Mouse (Mus musculus): ENCODE data around the gene Lcp2. TPM values are rescaled to one million over a fixed set of nuclear protein-coding genes. Genes with fewer than 3 reads are reported as not detected.
"Not testable (repeated sequence)": the region's sequence is repeated elsewhere in the genome, so short reads cannot be mapped to it uniquely, and the experiment has no call there.

The Lcp2 gene
- total RNA-seq, 2 experiments from 2014 or later: 1.5 to 2.6 TPM

DNA sequence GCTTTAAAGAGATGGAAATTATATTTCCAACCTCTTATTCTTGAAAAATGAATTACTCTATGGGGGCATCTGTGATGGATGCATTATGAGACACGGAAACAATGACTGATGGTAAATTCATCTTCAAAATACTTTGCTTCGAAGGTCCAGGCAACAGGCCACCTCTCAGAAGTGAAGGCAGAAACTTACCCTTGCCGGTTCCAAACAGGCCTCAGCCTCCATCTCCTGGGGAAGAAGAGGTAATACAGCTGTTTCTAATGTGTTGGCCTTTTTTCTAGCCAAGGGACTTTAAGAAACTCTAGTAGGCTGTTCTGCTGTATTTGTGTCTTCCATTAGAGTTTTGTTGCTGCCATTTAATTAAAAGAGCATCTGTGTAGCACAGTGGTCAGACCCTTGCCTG is 40.3 kb downstream of the Lcp2 start:
- DNase-seq: no peak

DNA sequence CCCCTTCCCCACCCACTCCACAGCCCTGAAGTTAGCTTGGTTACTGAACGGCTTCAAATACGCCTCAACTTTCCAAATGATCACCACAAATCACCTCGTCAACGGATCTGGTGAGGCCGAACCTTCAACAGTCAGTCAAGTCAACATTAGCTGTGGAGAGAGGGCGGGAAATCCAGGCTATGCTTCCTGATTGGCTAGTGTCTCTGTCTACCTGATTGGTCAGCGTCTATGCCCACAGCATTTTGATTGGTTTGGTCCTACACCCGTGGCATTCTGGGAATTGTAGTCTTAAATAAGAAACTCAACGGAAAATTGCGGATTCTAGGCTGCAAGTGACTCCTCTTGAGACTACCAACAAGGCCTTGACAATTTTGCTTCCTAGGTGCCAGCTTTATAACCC is 51.7 kb downstream of the Lcp2 start, which contains the start of gene 4930469K13Rik:
Gene 4930469K13Rik, minus strand, starts transcription at position 133 of the 400 bp plus-strand sequence.
- DNase-seq: no peak

DNA sequence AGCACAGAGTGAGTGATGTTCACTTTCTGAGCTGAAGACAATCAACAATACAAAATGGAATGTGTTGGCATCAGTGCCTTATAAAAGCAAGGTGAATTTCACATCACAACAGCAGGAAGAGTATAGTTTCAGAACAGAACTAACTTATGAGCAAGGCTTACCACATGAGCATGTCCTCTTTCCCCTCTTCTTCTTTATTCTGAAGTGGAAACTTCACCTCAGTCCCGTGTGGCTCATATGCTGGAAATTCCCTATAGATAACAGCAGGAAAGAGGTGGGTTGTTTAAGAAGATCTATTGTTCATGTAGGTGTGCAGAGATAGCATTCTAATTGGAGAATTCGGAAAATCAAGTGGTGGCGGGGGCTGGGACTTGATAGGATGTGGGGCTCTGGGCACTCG is 55.1 kb downstream of the Lcp2 start:
- DNase-seq: no peak

DNA sequence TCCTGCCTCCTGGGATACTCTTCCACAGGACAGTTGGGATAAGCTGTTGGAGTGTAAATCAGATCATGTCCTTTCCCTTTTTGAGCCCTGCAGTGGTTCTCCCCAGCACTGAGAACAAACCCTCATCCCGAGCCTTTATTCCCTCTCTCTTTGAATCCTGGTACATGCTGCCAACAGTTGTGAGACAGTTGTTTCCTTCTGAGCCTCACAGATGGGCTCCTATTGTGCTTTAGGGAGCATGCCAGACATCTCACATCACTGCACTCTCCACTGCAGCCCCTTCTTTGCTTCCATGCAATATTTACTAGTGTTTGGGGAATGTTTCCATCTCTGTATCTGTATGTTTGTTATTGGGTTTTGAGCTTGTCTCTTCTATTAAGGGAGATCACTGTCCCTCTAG is 58.2 kb downstream of the Lcp2 start:
- DNase-seq: no peak

DNA sequence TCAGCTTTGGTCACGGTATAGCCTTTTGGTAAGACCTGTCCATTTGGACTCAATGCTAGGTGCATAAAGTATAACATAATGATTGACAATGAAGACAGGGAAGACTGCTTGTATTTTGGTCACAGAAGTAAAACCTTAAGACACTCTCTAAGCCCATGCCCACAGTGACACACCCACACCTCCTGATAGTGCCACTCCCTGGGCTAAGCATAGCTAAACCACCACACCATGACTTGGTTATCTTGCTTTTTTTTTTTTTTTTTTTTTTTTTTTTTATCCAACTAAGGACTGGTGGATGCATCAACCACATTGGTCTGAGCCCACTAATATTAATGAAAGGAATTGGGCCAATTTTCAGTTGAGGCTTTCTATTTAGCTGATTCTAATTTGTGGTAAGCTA is 62.5 kb downstream of the Lcp2 start:
- no peak for DNase-seq

DNA sequence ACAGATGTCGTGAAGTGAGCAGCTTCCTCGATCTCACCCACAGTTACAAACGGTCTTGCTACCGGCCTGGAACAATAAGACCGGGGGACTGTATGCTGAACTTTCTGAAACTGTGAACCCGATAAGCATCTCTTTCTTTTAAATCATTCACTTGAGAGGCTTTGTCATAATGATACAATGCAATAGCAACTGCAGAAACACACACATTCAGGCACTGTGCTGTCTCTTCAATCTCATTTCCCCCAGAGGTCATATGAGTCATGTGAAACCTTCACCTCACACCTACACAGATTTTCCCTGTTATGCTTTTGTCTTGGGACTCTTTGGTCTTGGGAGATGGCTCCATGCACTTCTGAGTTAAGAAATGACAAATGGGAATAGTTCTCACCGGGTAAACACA is 65.2 kb downstream of the Lcp2 start:
- no peak for DNase-seq

DNA sequence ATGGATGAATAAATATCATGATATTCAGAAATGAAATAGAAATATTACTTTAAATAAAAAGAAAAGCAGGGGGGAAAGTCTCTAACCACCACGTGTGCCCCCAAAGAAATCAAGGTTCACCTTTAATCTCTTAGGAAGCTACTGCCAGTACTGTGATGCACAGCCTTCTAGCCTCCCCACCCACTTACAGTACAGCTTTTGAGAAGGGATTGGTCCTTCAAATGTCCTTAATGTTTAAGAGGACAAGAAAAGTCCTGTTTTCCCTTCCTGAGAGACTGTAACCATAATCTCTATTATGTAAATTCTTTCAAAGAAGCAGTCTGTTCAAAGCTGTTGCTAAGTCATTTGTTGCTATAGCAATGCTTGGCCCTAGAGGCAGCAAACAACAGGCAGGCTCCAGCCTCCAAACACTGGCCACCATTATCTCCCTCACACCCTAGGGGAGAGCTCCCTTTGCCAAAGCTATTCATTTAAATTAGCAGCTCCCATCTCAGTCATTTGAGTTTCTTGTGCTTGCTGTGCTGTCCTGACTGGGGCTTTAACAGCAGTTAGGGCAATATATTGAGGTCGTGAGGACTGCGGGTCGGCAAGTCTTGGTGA is 66.2 kb downstream of the Lcp2 start:
- DNase-seq: no peak

DNA sequence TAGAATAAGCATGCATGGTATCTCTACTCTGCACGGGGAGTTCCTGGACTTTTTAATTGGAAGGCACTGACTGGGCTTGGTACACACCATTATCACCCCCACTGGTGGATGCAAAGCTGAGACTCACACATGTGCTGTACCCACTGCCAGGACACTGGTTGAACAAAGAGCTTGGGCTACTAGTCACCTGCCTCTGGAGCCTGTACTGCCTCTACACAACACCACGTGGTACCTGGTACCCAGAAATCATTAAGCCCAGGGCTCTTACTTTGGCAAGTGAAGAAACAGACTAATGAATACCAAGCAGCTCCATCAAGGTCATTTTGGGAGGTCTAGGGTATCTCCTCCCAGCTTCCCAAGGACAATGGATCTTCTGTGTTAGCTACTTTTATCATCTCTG is 67.0 kb downstream of the Lcp2 start:
- no peak for DNase-seq

DNA sequence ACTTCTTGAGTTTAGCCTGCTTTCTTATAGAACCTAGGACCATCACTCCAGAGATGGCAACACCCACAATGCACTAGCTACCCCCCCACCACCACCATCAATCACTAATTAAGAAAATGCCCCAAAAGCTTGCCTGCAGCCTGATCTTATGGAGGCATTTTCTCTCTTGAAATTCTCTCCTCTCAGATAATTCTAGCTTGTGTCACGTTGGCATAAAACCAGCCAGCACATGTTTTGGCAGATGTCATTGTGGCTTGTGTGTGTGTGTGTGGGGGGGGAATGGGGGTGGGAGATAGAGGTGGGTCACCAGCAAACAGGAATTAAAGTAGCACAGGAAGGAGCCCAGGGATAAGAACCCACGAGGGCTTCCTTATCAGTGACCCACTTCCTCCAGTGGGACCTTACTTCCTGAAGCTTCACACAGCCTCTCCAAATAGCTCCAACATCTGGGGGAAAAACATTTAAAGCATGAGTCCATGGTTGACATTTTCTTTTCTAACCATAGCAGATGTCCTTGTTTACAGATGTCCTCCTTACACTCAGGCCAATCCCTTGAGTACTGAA is 69.9 kb downstream of the Lcp2 start:
- no peak for DNase-seq

DNA sequence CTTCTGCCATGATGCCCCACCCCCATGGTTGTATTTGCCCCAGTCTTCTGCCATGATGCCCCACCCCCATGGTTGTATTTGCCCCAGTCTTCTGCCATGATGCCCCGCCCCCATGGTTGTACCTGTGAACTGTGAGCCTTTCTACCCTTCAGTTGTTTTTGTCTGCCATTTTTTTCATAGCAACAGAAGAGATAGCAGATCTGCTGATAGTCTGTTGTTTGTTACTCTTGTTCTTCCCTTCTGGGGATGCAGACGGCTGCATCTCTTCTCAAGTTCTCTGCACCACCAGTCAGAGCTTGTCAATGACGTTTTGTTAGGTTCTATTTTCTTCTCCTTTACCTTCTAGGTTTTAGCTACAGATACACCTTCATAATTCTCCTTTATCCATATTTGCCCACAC is 70.9 kb downstream of the Lcp2 start:
- DNase-seq: no peak

DNA sequence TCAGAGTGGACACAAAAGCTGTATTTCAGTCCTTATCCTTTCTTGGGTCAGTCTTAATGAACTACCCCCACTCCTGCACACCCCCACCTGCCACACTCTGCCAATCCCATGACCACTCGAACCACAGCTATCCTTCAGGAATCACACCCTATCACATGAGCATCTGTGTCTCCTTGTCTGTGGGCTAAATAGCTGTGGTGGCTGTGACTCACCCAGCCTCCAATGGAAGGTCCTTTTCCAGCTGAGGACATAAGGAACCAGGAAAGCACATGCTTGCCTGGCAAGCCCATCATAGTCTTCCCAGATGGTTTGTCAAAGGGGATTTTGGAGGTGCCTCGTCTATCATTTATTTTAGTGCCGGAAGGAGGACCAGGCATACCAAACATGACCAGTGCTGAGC is 71.6 kb downstream of the Lcp2 start:
- no peak for DNase-seq

DNA sequence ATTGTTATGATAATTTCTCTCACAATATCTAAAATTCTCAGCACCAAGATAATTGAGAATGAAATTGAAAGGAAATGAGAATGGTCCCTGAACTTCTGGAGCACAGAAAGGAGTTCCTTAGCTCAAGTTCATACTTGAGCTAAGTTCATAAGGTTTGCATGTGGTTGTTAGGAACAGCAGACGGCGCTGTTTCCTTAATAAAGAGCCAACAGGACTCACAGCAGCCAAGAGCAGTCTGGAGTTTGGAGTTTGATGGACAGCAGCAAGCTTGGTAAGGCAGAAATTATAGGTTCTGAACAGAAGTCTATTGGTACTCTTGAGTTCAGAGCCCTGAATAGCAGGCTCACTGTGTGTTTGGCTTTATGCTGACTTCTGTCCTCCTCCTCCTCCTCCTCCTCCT is 76.4 kb downstream of the Lcp2 start:
- DNase-seq: peak; percentile 17

DNA sequence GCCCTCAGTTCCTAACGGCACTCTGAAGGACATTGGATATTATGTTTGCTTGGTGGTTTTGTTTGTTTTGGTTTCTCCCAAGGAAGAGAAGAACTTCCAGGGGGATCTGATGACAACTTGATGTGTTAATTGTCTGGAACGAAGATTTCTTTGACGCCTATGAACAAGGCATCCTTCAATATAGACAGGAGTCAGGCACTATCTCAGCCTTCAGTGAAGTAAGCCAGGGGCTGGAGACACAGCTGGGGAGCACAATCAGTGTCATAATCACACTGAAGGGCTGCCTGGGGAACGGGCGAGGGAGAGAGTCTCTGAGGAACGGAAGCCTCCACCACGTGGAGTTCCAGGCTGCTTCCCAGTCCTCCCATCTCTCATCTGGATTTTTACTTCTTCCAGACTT is 78.1 kb downstream of the Lcp2 start:
- no peak for DNase-seq

DNA sequence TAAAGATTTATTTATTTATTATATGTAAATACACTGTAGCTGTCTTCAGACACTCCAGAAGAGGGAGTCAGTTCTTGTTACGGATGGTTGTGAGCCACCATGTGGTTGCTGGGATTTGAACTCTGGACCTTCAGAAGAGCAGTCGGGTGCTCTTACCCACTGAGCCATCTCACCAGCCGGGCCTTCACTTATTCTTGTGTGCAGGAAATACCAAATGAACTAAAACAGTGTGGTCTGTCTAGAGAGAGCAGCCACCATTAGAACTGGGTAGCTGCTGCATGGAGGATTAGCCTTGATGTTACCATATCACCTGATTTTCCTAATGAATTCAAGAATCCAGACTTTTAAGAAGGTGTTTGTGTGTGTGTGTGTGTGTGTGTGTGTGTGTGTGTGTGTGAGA is 79.0 kb downstream of the Lcp2 start:
- not testable (repeated sequence) for DNase-seq

DNA sequence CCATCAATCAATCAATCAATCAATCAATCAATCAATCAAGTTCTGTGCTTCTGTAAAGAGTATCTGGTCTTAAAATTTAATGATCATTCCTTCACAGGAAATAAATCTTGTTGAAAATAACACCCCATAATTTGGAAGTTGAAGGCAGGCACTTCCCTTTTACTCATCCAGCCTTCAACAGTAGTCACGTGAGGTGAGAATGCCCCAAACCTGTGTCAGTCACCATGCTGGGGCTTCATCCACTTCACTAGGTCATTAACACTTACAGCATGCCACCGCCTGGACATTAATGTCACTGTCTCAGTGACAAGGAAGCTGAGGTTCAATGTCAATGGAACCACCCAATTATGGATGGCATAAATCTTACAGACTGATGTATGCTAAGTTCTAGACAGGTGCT is 81.7 kb downstream of the Lcp2 start:
- no peak for DNase-seq

DNA sequence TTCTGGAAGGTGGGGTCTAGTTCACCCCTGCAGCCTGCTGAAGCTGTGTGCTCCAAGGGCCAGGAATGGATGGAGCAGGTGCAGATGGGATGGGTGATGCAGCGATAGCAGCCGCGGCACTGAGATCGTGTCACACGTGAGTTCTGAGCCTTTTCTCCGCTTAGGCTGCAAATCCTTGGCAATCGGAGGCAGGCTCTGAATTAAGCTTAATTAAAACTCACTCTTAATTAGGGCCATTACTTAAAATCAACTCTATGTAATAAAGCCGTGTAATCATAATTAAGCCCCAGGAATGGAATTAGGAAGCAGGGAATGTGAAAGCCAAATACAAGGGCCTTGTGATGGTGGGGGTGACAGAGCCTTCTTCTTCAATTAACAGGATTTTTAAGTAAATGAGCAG is 92.6 kb downstream of the Lcp2 start:
- DNase-seq: no peak

Other genes starting within 250 kb of the Lcp2 start
- under 1 TPM; 0.19 to 0.20 TPM for gene Kcnmb1, start 83.9 kb upstream of the Lcp2 start, total RNA-seq (2021)
- under 1 TPM; 0.14 to 0.18 TPM for gene Kcnip1, start 53.8 kb upstream of the Lcp2 start, total RNA-seq (2021)
- gene 4930469K13Rik, start 51.6 kb downstream of the Lcp2 start, total RNA-seq (2021): not detected
- gene Foxi1, start 161.2 kb downstream of the Lcp2 start, total RNA-seq (2021): not detected

All from gastrocnemius, postnatal 10 days (tissue).